Mouse (Mus musculus) heart, postnatal 0 days (tissue): ENCODE results near the gene Ptprm. TPM values are rescaled to one million over a fixed set of nuclear protein-coding genes. Genes with fewer than 3 reads are reported as not detected.

ENCODE experiments used
- ATAC-seq: fragments of 200-750 bp; cut with Nextera tagmentation; 2 replicates; pipeline ENCODE4 v1.8.0; 2017; ENCODE audit warnings: low read depth, moderate number of reproducible peaks, moderate library complexity; ENCODE audit not compliant: insufficient read depth
- DNase-seq: peaks from one replicate; pipeline ENCODE4 v3.0.0-alpha.2; 2016; ENCODE audit warnings: low spot score
- H3K27ac ChIP-seq: fragments of 300-500 bp; sonication (generic); 2 replicates; pipeline ENCODE4 v1.5.1; 2014; ENCODE audit warnings: low read depth, mild to moderate bottlenecking
- H3K27me3 ChIP-seq: fragments of 300-500 bp; sonication (generic); 2 replicates; pipeline ENCODE4 v1.6.1; 2014; ENCODE audit warnings: low read length, mixed read lengths; ENCODE audit not compliant: control insufficient read depth, insufficient read depth
- H3K36me3 ChIP-seq: fragments of 300-500 bp; sonication (generic); replicated peaks from 2 replicates; pipeline ENCODE4 v1.6.1; 2014; ENCODE audit warnings: low read length, mixed read lengths; ENCODE audit not compliant: control insufficient read depth, insufficient read depth
- H3K4me1 ChIP-seq: fragments of 300-500 bp; sonication (generic); 2 replicates; pipeline ENCODE4 v1.6.1; 2014; ENCODE audit warnings: antibody characterized with exemption; ENCODE audit not compliant: control insufficient read depth, insufficient read depth
- H3K4me2 ChIP-seq: fragments of 300-500 bp; sonication (generic); 2 replicates; pipeline ENCODE4 v1.6.1; 2014; ENCODE audit warnings: low read depth, mild to moderate bottlenecking, low read length, moderate library complexity
- H3K4me3 ChIP-seq: fragments of 300-500 bp; sonication (generic); 2 replicates; pipeline ENCODE4 v1.5.1; 2014; ENCODE audit warnings: low read depth, low read length
- H3K9ac ChIP-seq: fragments of 300-500 bp; sonication (generic); replicated peaks from 2 replicates; pipeline ENCODE4 v1.6.1; 2014; ENCODE audit warnings: low read depth, low read length, mixed read lengths
- H3K9me3 ChIP-seq: fragments of 300-500 bp; sonication (generic); replicated peaks from 2 replicates; pipeline ENCODE4 v1.6.1; 2016; ENCODE audit warnings: low read length; ENCODE audit not compliant: control insufficient read depth
- CTCF ChIP-seq: IDR thresholded peaks from 2 replicates; pipeline ENCODE4 v1.5.1; 2016; ENCODE audit warnings: antibody characterized with exemption, control low read depth, low read depth
- EP300 ChIP-seq: IDR thresholded peaks from 2 replicates; pipeline ENCODE4 v1.6.1; 2016; ENCODE audit warnings: antibody characterized with exemption, low read depth
- WGBS: fragments of 180-500 bp; shearing (Covaris S2); extraction: QIAGEN DNeasy Blood & Tissue Kit; methylation state at CpG from one replicate; pipeline ENCODE4 v1.1.7; 2014; 5-methylcytosine and 5-hydroxymethylcytosine counted together
- polyA plus RNA-seq: library from polyadenylated mRNA; unstranded; fragments of >200 nt; fragmentation: Nextera tagmentation; extraction: Ambion mirVana; gene quantifications from 2 replicates; pipeline ENCODE4 v1.2.1, GENCODE M21; 2015
- total RNA-seq: library from RNA; depleted of rRNA; stranded (reverse); fragments of >200 nt; gene quantifications from 2 replicates; pipeline ENCODE4 v1.2.3, GENCODE M21; 2014; ENCODE audit warnings: low replicate concordance

The Ptprm gene
- total and polyA plus RNA-seq, 2 experiments from 2014 or later, result 11.9 to 48.0 TPM

DNA sequence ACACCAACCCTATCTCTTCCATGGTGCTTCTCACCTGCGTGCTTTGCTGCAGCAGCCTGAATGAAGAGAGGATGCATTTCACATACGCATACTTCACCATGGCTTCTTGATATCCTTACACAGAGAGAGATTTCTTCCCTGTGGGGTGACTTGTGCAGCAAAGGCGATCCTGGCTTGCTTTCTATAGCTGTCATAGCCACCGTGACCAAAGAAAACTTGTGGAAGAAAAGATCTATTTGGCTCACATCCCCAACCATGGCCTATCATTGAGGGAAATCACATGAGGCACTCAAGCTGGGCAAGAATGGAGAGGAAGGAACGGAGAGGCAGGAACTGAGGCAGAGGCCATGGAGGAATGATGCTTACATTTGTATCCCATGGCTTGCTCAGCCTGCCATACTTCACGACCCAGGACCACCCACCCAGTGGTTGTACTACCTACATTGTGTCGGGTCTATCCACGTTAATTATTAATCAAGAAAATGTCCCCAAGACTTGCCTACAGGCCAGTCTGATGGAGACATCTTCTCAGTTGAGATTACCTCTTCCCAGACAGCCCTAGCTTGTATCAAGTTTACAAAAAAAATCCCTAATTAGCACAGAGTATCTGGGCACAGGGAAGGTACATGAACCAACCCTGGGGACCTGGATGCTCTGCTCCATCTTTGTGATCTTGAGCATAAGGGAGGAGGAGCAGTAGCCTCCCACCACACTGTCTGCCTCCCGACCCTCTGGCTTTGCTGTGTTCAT lies 641.6 kb downstream of the Ptprm start:
- H3K4me3 ChIP-seq, result no peak overlapping the region
- H3K27ac ChIP-seq, result no peak overlapping the region
- 79% methylated on average over 9 of the region's 9 CpGs for WGBS
- ATAC-seq (no peak), DNase-seq (no peak)
- H3K27me3 ChIP-seq, result no peaks in the 10 kb centered on the region
- no peak overlapping the region for H3K4me2 ChIP-seq
- no peaks in the 10 kb centered on the region for H3K4me1 ChIP-seq
- 0 out of 2 replicates have a peak, but pooled peaks cover 3% of the 10 kb centered on the region for H3K36me3 ChIP-seq
- TF ChIP-seq CTCF (no peak), EP300 (no peak)
- no peak overlapping the region for H3K9ac ChIP-seq
- no peaks in the 10 kb centered on the region for H3K9me3 ChIP-seq

DNA sequence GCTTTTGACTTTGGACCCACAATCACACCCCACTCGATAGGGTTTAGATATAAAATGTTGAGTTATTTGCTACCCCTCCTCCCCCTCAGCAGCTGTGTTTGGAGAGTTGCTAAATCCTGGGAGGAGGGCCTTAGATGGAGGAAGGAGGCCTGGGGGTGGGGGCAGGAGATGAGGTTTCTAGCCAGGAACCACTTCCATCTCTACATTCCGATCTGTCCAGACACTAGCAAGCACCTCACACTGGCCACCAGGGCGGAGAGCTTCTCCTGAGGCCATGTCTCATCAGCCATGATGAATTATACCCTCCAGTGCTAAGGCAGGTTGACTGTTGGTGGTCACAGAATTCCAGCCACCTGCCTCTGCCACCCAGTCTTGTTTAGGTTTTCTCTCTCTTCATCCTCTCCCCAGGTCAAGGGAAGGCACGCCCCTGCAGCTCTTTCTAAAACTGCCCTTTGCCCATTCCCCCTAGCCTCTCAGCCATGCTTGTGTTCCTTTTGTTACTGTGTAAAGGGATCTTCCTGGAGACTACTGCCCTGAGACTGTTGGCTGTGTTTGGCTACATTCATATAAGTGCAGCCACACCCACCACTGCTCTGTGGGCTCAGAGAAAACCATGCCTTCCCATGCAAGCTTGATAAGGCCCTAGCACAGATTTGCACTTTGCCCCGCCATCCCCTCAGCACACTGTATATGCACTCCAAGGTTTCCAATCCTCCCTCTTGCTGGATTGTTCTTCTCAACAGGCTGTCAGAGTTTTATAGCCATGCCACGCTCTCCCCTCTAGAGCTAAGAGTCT lies 642.8 kb downstream of the Ptprm start:
- H3K4me3 ChIP-seq, result no peak overlapping the region
- TF ChIP-seq CTCF (no peak), EP300 (no peak)
- H3K4me1 ChIP-seq, result no peaks in the 10 kb centered on the region
- DNase-seq (no peak), ATAC-seq (no peak)
- 0 out of 2 replicates have a peak, but pooled peaks cover 3% of the 10 kb centered on the region for H3K36me3 ChIP-seq
- no peak overlapping the region for H3K27ac ChIP-seq
- H3K9ac ChIP-seq, result no peak overlapping the region
- WGBS, result 74% methylated on average over 6 of the region's 6 CpGs
- no peaks in the 10 kb centered on the region for H3K27me3 ChIP-seq
- H3K9me3 ChIP-seq, result no peaks in the 10 kb centered on the region
- H3K4me2 ChIP-seq, result no peak overlapping the region

GRCm38 (mm10) chr17:66710568-66710967 lies 643.7 kb downstream of the Ptprm start:
- TF ChIP-seq EP300 (no peak), CTCF (no peak)
- Histone ChIP-seq H3K4me1 (no peaks in the 10 kb centered on the region), H3K27ac (no peak overlapping the region), H3K27me3 (no peaks in the 10 kb centered on the region), H3K9me3 (no peaks in the 10 kb centered on the region), H3K4me2 (no peak overlapping the region), H3K9ac (no peak overlapping the region), H3K36me3 (0 out of 2 replicates have a peak, but pooled peaks cover 3% of the 10 kb centered on the region), H3K4me3 (no peak overlapping the region)
- no peak for ATAC-seq
- WGBS, result 61% methylated on average over 4 of the region's 4 CpGs
- DNase-seq, result no peak

- Histone ChIP-seq H3K36me3 (0 out of 2 replicates have a peak, but pooled peaks cover 3% of the 10 kb centered on the region), H3K9me3 (no peaks in the 10 kb centered on the region), H3K27ac (no peak overlapping the region), H3K4me1 (no peaks in the 10 kb centered on the region), H3K4me3 (no peak overlapping the region), H3K9ac (no peak overlapping the region), H3K4me2 (no peak overlapping the region), H3K27me3 (no peaks in the 10 kb centered on the region)
- ATAC-seq (no peak), DNase-seq (no peak)
- TF ChIP-seq EP300 (no peak), CTCF (no peak)
- WGBS, result 96% methylated on average over 4 of the region's 4 CpGs
Measured at GRCm38 (mm10) chr17:66708748-66709147, 645.5 kb downstream of the Ptprm start.

- Histone ChIP-seq H3K9me3 (no peaks in the 10 kb centered on the region), H3K9ac (no peak overlapping the region), H3K27ac (no peak overlapping the region), H3K4me1 (no peaks in the 10 kb centered on the region), H3K4me2 (no peak overlapping the region), H3K36me3 (0 out of 2 replicates have a peak, but pooled peaks cover 3% of the 10 kb centered on the region), H3K4me3 (no peak overlapping the region), H3K27me3 (no peaks in the 10 kb centered on the region)
- TF ChIP-seq EP300 (no peak), CTCF (no peak)
- WGBS, result 29% methylated on average over 8 of the region's 8 CpGs
- DNase-seq (no peak), ATAC-seq (no peak)
Measured at GRCm38 (mm10) chr17:66707684-66708083, 646.6 kb downstream of the Ptprm start.
